Mouse (Mus musculus): ENCODE data around the gene Lysmd1.
A peak's percentile ranks its signal among the peaks of the same experiment; 100 is the strongest.

Gene Lysmd1

DNA sequence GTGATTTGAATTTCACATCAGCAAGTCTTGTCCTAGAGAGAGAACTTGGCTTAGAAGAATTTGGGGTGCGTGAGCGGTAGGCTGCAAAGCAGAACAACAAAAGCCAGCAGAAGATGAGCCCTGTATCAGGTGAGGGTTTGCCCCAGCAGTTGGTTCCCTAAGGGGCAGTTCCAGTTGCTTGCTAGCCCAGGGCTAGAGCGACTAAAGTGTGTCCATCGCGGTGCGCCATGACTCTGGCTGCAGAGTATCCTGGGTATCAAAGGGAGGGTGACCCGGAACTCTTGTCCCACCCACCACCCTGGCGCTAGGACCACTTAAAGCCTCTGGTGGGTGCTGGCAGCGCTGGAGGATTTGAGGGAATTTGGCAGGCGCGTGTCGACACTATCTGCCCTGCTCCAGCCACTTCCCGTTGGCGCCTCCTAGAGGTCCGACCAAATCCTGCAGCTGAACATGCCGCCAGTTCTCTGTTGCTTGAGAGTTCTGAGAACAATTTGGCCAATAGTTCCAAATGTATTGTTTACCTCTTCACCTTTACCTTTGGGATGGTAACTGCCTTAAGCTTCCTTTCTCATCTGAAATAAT, 40.2 kb downstream of the Lysmd1 start:
- DNase-seq, result peak; percentile 94 to 98

DNA sequence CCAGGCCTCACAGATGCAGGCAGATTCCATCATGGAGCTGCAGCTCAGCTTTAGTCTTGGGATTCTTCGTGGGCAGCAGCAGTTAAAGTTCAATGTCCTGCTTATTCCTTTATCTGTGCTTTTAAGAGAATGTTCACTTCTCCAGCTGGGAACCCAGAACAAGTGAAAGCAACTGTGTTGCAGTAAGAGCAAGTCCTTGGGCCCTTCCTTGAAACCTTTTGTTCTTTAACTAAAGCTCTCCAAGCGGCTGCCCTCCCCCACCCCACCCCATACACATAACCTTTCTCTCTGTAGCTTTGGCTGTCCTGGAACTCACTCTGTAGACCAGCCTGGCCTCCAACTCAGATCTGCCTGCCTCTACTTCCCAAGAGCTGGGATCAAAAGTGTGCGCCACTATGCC, 42.6 kb downstream of the Lysmd1 start:
- no peak for DNase-seq

DNA sequence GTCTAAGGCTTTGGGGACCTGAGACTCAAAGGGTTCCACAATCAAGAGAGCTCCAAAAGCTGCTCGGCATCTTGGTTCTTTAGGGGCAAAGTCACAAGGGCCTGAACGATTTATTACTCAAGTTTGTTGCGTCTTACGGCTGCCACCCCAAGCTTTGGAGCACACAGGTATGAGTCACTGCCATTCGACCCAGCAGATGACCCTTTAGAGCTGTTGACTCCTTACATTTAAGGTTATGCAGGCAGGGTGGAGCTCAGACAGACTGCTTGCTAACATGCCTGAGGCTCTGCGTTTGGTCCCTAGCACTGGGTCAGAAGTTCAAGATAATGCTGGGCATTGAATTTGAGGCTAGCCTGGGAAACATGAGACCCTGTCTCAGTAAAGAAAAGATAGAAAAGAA, 43.7 kb downstream of the Lysmd1 start:
- no peak for DNase-seq

DNA sequence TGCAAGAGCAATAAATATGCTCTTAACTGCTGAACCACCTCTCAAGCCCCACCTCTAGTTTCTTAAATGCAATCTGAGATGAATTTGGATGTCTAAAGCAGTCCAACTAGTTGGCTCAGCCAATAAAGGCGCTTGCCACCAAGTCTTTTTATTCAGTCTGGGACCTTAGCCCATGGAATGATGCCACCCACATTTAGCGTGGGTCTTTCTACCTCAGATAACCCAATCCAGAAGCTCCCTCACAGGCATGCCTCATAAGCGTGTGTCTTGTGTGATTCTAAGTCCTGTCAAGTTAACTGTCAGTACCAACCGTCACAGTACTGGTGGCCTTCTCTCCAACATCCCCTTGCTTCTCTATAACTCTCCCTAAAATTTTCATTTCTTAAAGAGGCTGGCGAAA, 45.1 kb downstream of the Lysmd1 start:
- DNase-seq, result no peak

DNA sequence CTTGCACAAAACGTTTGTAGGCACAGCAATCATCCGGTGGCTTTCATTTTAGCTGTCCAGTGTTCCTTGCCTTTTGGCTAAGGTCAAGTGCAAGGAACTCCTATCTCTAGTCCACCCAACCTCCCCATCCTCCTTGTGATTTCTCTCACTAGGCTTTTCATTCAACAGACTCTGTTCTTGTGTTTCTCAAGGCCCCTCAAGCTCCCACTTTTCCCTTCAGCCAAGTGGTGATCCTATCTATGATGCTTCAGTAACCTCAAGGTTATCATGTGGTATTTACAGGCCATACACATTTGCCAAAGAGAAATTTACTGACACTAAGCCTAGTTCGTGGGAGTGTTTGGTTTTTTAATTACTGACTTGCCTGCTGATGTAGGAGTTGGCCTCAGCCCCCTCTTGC, 46.0 kb downstream of the Lysmd1 start:
- DNase-seq, result no peak

DNA sequence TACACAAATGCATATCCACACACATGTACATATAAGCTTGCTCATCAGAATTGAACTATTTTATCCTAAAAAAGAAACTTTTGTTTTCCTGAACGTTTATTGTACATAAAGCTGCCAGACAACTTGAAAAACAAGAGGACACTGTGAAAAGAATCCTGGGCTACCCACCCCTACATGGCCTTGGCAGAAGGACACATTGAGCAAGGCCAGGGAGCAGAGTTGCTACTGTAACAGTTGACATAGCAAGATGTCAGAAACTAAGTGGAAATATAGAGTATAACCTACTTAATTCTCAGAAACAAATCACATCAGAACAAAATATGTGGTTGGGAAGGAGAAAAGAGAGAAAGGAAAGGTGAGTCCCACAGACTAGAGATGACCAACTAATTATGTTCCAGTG, 48.0 kb downstream of the Lysmd1 start:
- no peak for DNase-seq

DNA sequence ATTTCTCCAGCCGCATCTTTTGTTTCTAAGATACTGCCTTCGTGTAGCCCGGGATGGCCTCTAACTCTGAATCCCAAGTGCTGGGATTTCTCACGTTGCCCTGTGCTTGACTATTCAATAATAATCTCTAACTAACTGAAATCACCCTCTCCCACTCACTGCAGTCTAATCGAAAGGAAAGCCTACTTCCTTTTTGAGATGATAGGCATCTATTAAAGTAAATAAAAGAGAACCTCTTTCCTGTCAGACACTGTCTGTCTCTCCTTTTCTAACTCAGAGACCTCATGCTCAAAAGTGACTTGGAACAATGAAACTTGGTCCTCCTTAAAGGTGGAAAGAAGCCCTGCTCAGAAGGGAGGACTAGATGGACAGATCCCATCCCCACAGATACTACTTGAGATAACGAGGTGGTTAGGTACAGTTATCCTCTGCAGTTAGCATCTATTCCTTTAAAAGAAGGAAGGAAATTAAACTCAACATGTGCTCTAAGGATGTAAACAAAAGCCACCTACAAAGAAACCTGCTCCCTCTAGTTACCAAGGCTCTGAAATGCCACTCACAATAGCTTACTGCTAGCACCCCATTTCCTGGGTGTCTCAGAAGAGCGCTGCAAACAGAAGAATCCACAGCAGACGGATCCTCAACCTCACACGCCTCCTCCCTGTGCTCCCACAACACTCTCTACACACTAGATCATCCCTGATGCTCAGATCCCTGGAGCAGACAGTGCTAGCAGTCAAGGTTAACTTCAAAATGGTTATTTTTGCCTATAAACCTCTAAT, 51.1 kb downstream of the Lysmd1 start:
- no peak for DNase-seq

DNA sequence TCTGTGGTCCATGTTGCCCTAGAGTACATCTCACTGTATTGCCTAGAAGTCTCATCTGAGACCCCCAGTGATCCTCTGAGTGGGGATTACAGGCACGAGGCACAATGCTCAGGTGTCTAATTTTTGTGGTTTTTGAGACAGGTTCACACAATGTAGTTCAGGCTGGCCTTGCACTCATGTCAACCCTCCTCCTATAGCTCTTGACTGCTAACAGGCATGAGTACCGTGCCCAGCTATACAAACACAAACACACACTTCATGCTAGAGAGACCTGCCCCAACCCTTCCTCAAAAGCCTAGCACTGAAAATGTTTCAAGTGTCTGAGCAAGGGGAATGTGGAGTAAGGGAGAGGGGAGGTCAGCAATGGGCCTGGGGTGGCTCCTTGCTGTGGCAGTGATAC, 52.2 kb downstream of the Lysmd1 start:
- no peak for DNase-seq

DNA sequence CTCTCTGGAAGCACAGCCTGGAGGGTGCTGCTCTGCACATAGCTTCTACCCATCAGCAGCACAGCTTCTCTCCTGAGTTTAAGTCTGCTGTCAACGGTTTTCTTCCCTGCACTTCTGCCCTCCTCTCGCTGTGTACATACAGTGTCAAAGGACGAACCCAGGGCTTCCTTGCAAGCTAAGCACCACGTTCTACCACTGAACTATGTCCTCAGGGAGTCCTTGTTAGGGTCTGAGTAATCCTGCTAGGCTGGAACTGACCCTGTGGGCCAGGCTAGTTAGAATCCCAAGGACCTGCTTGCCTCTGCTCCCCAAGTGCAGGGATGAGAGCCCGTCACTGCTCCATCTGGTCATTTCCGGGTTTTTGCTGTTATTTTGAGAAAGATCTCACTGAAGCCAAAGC, 53.0 kb downstream of the Lysmd1 start:
- DNase-seq, result no peak
